Mouse (Mus musculus) left cerebral cortex, adult 2 months (tissue): ENCODE measurements around the gene Nsd1. TPM values are rescaled to one million over a fixed set of nuclear protein-coding genes. Genes with fewer than 3 reads are reported as not detected.

Experiments
- DNase-seq, 2 experiments: peaks; one replicate each; pipeline ENCODE4 v3.0.0; 2021 to 2022; ENCODE audit warnings: low spot score in 2 of 2, mixed read lengths in 1 of 2; ENCODE audit errors: extremely low spot score in 1 of 2
- H3K27ac ChIP-seq: fragments of 200-600 bp; 2 replicates; pipeline ENCODE4 v1.8.1; 2022
- H3K4me3 ChIP-seq: fragments of 200-600 bp; 2 replicates; pipeline ENCODE4 v1.8.1; 2022
- CTCF ChIP-seq: fragments of 200-600 bp; IDR thresholded peaks from 2 replicates; pipeline ENCODE4 v1.8.1; 2022; ENCODE audit warnings: antibody characterized with exemption, mild to moderate bottlenecking, moderate library complexity
- intact Hi-C: fragments of 180-260 bp; cut with DNase I; formaldehyde crosslinking; loops from one replicate; pipeline ENCODE4 v1.15.1; 2025
- long read RNA-seq, 2 experiments: library from polyadenylated mRNA; stranded (forward); transcript quantifications; one replicate each; pipeline ENCODE4 v2.0.0; 2021; ENCODE audit warnings: borderline mapping rate in 2 of 2
- total RNA-seq, 2 experiments: library from RNA; stranded (reverse); gene quantifications; 2 replicates each; pipeline ENCODE4 v1.2.3; 2021

The Nsd1 gene
- 100 to 1,000 TPM; 116 to 118 TPM for total RNA-seq
- long read RNA-seq, experiment 1, partial matches to known transcripts, result 24 of 37 reads
- long read RNA-seq, experiment 1, other reads (novel, unspliced or antisense), result 13 of 37 reads
- long read RNA-seq, experiment 2, partial matches to known transcripts, result 18 of 29 reads
- long read RNA-seq, experiment 2, other reads (novel, unspliced or antisense), result 10 of 29 reads

DNA sequence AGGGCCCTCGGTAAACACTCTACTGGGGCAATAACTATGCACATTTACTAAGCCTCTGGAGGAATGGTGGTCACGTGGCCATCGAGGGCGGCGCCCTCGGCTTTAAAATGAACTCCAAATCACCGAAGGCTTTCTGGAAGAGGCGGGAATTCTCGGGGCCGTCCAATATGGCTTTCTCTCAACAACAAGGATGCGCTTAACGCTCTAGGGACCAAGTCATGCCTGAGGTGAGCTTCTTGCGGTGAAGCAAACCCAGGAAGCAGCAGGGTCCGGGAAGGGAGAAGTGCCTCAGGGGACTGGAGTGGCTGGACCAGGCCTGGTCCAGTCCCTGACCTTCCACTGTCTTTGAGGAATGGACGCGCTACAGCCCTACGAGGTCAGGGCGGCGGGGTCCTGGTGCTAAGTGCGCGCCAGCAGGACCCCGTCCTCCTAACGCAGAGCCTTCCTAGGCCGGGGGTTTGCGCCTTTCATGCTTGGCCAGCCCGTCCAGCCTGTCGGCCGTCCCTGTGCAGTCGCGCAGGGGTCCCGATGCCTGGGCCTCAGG, at the start of gene Nsd1:
TSS of gene Nsd1 (plus strand) at position 134 of the 544 bp plus-strand sequence.
- intact Hi-C loops, result loop anchor here (2.0 kb wide), 1 partner anchor 19 kb away; no protein-coding TSS in a partner anchor

DNA sequence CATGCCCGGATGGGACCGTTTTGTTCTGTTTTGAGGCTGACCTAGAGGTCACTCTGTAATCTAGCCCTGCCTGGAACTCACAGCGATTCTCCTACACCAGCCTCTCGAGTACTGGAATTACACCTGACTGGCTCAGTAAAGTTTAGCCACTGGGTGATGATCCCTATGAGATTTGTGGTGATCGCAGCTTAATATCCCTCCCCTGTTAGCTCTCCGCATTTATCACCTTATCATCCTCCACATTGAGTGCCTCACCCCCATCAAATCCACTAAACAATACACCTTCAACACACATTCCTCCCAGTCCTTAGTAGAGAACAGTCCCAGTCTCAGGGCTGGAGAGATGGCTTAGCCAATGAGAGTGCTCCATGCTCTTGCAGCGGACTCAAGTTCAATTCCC, 47.2 kb upstream of the Nsd1 start:
- DNase-seq, result no peak
- H3K4me3 ChIP-seq, result no peak overlapping the region
- intact Hi-C loops, result loop anchor here (10.0 kb wide), 1 partner anchor 238 kb away; no protein-coding TSS in a partner anchor
- no peak for TF ChIP-seq CTCF
- H3K27ac ChIP-seq, result no peak overlapping the region

More for the DNA sequence above, at the start of gene Nsd1:
- Histone ChIP-seq H3K27ac (peak within 1 kb of the TSS; percentile 96), H3K4me3 (peak within 1 kb of the TSS; percentile 81)
- no peak for TF ChIP-seq CTCF
- peak in 1 of 2 experiments; percentile 29 for DNase-seq

DNA sequence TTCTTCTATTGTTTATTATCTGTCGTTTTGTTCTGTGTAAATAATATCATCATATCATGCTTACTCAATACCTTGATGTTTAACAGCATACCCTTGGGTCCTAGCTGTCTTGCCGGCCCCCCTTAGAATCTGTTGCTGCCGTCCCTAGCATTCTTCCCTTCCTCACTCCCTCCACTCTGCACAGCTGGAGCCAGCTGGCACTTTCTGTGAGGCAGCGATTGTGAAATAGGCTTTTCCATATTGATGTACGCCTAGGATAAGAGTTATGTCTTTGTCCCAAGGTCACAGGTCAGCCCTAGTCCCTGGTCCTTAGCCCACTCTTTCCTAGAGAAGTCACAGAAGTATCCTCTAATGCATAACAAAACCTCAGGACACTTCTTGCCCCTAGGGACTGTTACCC, 46.0 kb upstream of the Nsd1 start:
- TF ChIP-seq CTCF, result no peak
- Histone ChIP-seq H3K27ac (no peak overlapping the region), H3K4me3 (no peak overlapping the region)
- DNase-seq, result no peak
- intact Hi-C loops, result loop anchor here (10.0 kb wide), 1 partner anchor 239 kb away; no protein-coding TSS in a partner anchor

DNA sequence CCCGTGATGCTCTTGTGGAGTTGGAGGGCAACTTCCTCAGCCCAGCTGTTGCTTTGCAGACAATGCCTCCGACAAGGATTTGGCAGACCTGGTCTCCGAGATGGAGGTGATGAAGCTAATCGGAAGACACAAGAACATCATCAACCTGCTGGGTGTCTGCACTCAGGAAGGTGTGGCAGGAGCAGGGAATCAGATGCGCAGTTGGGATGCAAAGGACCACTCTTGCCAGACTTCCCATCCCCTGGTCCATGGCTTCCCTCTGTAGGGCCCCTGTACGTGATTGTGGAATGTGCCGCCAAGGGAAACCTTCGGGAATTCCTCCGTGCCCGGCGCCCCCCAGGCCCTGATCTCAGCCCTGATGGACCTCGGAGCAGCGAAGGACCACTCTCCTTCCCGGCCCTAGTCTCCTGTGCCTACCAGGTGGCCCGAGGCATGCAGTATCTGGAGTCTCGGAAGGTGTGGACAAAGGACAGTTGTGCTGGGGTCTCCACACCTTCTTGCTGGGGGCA, 43.7 kb upstream of the Nsd1 start:
- H3K27ac ChIP-seq, result no peak overlapping the region
- no peak for TF ChIP-seq CTCF
- intact Hi-C loops, result loop anchor here (10.0 kb wide), 1 partner anchor 241 kb away; no protein-coding TSS in a partner anchor
- no peak for DNase-seq
- H3K4me3 ChIP-seq, result no peak overlapping the region

DNA sequence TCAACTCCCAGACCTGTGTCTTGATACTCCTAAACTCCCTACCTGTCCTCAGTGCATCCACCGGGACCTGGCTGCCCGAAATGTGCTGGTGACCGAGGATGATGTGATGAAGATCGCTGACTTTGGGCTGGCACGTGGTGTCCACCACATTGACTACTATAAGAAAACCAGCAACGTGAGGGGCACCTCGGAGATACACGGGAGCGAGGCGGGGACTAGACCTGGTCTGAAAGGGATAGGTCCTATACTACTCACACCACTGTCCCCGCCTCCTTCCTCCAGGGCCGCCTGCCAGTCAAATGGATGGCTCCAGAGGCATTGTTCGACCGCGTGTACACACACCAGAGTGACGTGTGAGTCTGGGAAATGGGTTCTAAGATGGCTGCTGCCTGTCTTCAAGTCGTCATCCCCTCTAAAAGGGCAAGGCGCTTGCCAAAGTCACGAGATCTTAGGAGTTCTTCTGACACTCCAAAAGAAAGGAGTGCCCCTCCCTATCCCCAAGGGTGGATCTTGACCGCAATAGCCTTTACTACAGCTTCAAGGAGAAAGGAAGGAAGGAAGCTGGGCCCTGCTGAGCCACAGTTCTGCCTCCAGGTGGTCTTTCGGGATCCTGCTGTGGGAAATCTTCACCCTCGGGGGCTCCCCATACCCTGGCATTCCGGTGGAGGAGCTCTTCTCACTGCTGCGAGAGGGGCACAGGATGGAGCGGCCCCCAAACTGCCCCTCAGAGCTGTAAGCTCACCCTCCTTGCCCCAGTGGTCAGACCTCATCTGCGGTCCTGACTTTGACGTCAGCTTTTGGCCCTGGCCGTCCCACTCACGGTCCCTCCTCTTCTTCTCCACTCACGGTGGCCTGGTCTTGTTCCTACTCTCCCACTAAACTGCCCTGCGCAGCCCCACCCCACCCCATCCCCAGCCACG, 42.5 kb upstream of the Nsd1 start:
- TF ChIP-seq CTCF, result no peak
- intact Hi-C loops, result loop anchor here (10.0 kb wide), 1 partner anchor 242 kb away; no protein-coding TSS in a partner anchor
- H3K27ac ChIP-seq, result no peak overlapping the region
- DNase-seq, result no peak
- H3K4me3 ChIP-seq, result no peak overlapping the region

DNA sequence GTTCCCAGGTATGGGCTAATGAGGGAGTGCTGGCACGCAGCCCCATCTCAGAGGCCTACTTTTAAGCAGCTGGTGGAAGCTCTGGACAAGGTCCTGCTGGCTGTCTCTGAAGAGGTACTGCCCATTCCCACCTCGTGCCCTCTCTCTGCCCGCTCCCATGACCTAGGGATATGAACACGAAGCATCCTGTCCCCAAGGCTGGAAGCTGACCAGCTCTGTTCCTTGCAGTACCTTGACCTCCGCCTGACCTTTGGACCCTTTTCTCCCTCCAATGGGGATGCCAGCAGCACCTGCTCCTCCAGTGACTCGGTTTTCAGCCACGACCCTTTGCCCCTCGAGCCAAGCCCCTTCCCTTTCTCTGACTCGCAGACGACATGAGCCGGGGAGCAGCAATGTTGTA, 41.8 kb upstream of the Nsd1 start:
- intact Hi-C loops, result loop anchor here (10.0 kb wide), 1 partner anchor 243 kb away; no protein-coding TSS in a partner anchor
- no peak for TF ChIP-seq CTCF
- no peak overlapping the region for H3K27ac ChIP-seq
- no peak overlapping the region for H3K4me3 ChIP-seq
- DNase-seq, result no peak

DNA sequence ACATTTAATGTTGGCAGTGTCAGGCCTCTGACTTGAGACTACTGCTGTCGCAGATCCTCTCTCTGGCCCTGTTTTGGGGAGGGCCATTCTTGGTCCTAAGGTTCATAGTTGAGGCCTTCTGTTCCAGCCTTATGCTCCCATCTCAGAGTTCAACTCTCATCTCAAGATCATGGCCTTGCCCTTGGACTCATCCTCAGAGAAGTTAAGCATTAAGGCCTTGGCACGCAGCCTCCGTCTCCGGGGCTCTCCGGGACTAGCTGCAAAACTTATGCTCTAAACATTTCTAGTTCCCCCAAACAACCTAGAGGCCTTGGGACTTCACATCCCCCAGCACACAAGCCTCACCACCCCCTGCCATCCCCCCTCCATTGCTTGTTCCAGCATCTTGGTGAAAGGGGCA, 41.3 kb upstream of the Nsd1 start:
- no peak for DNase-seq
- no peak overlapping the region for H3K4me3 ChIP-seq
- no peak for TF ChIP-seq CTCF
- H3K27ac ChIP-seq, result no peak overlapping the region
- intact Hi-C loops, result loop anchor here (10.0 kb wide), 1 partner anchor 243 kb away; no protein-coding TSS in a partner anchor

DNA sequence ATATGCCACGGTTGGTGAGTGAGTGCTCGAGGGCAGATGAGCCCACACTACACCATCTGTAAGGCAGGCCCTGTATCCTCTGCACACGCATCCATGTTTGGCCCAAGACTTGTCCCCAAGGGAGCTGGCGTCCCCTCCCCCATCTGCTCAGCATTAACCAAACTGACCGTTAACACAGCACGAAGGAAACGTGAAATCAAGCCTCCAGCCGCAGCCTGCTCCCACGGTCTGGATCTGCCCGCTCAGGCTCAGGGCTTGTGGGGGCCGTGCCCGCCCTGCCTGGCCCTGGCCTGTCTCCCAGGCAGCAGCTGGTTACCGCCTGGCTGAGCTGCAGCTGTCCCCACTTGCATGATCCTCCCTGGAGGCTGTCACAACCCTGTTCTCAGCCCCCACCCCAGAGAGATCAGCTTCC, 40.6 kb upstream of the Nsd1 start:
- TF ChIP-seq CTCF, result no peak
- DNase-seq, result peak; percentile 30 to 41
- no peak overlapping the region for H3K27ac ChIP-seq

DNA sequence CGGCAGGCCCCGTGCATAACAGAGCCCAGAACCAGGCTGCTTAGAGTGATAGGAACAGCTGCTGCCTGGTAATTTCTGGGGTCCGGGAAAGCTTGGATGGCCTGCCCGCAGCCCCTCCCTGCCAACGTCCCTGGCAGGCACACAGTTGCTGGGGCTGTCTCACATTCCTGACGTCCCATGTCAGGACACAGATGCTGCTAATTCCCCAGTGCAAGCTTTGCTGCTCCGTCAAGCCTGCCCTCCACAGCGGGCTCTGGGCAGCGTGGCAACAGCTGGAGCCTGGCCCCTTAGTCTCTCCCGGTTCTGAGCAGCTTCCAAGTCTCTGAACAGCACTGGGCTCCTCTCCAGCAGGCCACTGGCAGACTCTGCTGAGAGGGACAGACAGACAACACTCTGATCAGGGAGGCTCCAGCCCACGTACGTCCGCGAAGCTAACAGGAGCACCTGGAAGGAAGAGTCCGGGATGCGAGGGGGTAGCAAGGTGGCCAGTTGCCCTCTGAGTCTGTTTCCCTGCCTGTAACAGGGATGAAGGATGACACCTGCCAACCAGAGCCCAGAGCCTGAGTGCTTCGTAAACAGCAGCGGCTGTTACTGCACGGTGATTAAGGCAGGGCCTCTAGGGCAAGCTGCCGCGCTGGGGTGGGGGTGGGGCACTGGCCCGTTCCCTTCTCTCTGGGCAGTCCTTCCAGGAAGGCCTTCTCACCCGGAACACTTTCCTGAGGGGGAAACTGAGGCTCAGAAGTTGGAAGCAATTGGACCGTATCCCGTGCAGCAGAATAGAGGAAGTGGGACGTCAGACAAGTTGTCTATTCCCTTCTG, 37.9 kb upstream of the Nsd1 start:
- Histone ChIP-seq H3K27ac (no peak overlapping the region; the same call in 1 of the 2 replicates), H3K4me3 (no peak overlapping the region)
- no peak for TF ChIP-seq CTCF
- intact Hi-C loops, result no loop called here
- DNase-seq, result peak in 1 of 2 experiments; percentile 33

More for the DNA sequence above, 40.6 kb upstream of the Nsd1 start:
- intact Hi-C loops, result loop anchor here (10.0 kb wide), 1 partner anchor 244 kb away; no protein-coding TSS in a partner anchor
- H3K4me3 ChIP-seq, result no peak overlapping the region

DNA sequence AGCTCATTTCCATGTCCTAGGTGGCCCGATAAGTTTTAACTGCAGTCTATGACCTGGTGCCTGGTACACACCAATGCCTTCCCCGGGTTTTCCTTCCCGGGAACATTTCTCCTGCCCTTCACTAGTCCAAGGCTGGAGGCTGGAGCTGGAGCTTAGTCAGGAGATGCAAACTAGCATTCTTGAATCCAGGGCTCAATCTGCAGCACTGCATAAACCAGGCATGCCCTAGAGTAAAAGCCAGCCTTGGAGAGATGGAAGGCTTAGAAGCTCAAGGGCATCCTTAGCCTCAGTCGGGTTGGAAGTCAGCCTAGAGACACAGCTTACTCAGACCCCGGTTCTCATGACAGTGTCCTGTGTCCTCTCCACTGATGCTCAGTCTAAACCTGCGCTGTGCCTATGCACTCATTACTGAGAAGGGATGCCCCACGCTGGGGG, 37.2 kb upstream of the Nsd1 start:
- Histone ChIP-seq H3K4me3 (no peak overlapping the region), H3K27ac (no peak overlapping the region)
- intact Hi-C loops, result no loop called here
- TF ChIP-seq CTCF, result no peak
- DNase-seq, result no peak

DNA sequence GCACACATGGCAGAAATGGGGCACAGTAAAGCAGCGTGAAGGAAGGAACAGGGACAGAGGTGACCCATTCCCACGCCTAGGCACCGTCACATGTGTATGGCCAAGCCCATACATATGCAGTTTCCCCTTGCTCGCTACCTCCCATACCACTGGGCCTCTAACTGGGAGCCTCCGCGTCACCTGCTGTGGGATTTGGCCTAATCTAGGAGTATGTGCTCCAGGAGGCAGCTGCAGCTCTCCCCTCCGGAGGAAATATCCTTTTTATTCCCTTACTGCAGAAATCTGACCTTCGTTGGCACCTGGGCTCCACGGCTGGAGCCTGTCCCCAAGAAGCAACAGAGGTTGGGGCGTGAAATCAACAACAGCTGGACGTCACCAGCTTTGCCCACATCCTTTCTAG, 35.2 kb upstream of the Nsd1 start:
- Histone ChIP-seq H3K4me3 (no peak overlapping the region), H3K27ac (no peak overlapping the region)
- TF ChIP-seq CTCF, result no peak
- intact Hi-C loops, result no loop called here
- DNase-seq, result no peak
